Mouse (Mus musculus) CH12.LX (cell line): ENCODE results near the gene Il5. TPM values are rescaled to one million over a fixed set of nuclear protein-coding genes. Genes with fewer than 3 reads are reported as not detected.
A peak's percentile ranks its signal among the peaks of the same experiment; 100 is the strongest.

Experiments used
- DNase-seq: peaks from one replicate; pipeline ENCODE4 v3.0.0-alpha.2; 2013; ENCODE audit errors: extremely low read depth
- H3K27ac ChIP-seq: 2 replicates; pipeline ENCODE4 v1.5.1; 2012; ENCODE audit warnings: low read depth, mild to moderate bottlenecking, control low read depth, moderate library complexity; ENCODE audit not compliant: insufficient read depth
- H3K27me3 ChIP-seq: replicated peaks from 2 replicates; pipeline ENCODE3; 2012; ENCODE audit warnings: inconsistent platforms
- H3K36me3 ChIP-seq, 2 experiments: replicated peaks in 1 of 2; 2 replicates each; pipeline versions ENCODE3 to v1.6.1; 2012; ENCODE audit warnings: inconsistent platforms in 1 of 2, low read length in 1 of 2, mild to moderate bottlenecking in 1 of 2, mixed read lengths in 1 of 2, moderate library complexity in 1 of 2; ENCODE audit not compliant: control insufficient read depth in 1 of 2, insufficient read depth in 1 of 2
- H3K4me1 ChIP-seq, 2 experiments: 2 replicates each; pipeline ENCODE4 v1.6.1; 2012; ENCODE audit warnings: inconsistent platforms in 1 of 2, moderate library complexity in 1 of 2; ENCODE audit not compliant: insufficient read depth in 2 of 2, control insufficient read depth in 1 of 2
- H3K4me2 ChIP-seq: 2 replicates; pipeline ENCODE4 v1.6.1; 2012; ENCODE audit warnings: low read depth, mild to moderate bottlenecking, control low read depth; ENCODE audit not compliant: poor library complexity, insufficient read depth, severe bottlenecking
- H3K4me3 ChIP-seq, 3 experiments: fragments of 150-350 bp in 1 of 3; sonication (generic) in 1 of 3; replicated peaks in 1 of 3; 2 replicates each; pipeline versions ENCODE3 to v1.5.1; 2011 to 2012; ENCODE audit warnings: low read depth in 2 of 3, low read length in 2 of 3, mild to moderate bottlenecking in 2 of 3, moderate library complexity in 2 of 3, control low read depth in 1 of 3, improper control_type of control experiment in 1 of 3, inconsistent platforms in 1 of 3, mixed read lengths in 1 of 3; ENCODE audit not compliant: poor library complexity in 1 of 3
- H3K79me2 ChIP-seq: replicated peaks from 2 replicates; pipeline ENCODE4 v1.6.1; 2012; ENCODE audit warnings: mild to moderate bottlenecking, moderate library complexity; ENCODE audit not compliant: control insufficient read depth, poor library complexity, insufficient read depth, severe bottlenecking; ENCODE audit errors: extremely low read depth
- H3K9ac ChIP-seq: 2 replicates; pipeline ENCODE4 v1.6.1; 2012; ENCODE audit warnings: low read depth, mild to moderate bottlenecking, control low read depth, moderate library complexity; ENCODE audit not compliant: insufficient read depth
- H3K9me3 ChIP-seq: replicated peaks from 2 replicates; pipeline ENCODE3; 2012; ENCODE audit warnings: low read length, inconsistent platforms, mixed read lengths
- BHLHE40 ChIP-seq: IDR thresholded peaks from 2 replicates; pipeline ENCODE4 v1.6.1; 2011; ENCODE audit warnings: mild to moderate bottlenecking, low read depth, low read length, improper control_type of control experiment
- E2F4 ChIP-seq: IDR thresholded peaks from 2 replicates; pipeline ENCODE4 v1.6.1; 2011; ENCODE audit warnings: low read depth, low read length, improper control_type of control experiment; ENCODE audit not compliant: insufficient replicate concordance
- KAT2A ChIP-seq: IDR thresholded peaks from 2 replicates; pipeline ENCODE4 v1.6.1; 2012; ENCODE audit warnings: low read length, improper control_type of control experiment, inconsistent platforms; ENCODE audit not compliant: insufficient replicate concordance
- MAX ChIP-seq: IDR thresholded peaks from 2 replicates; pipeline ENCODE4 v1.6.1; 2011; ENCODE audit warnings: low read length, improper control_type of control experiment
- MEF2A ChIP-seq: IDR thresholded peaks from 2 replicates; pipeline ENCODE4 v1.6.1; 2014; ENCODE audit warnings: low read depth, mild to moderate bottlenecking, inconsistent platforms, low read length, improper control_type of control experiment, borderline replicate concordance
- MXI1 ChIP-seq: IDR thresholded peaks from 2 replicates; pipeline ENCODE4 v1.6.1; 2011; ENCODE audit warnings: mild to moderate bottlenecking, low read depth, low read length, improper control_type of control experiment
- RAD21 ChIP-seq: IDR thresholded peaks from 2 replicates; pipeline ENCODE4 v1.6.1; 2011; ENCODE audit warnings: low read depth, mild to moderate bottlenecking, low read length, improper control_type of control experiment, moderate library complexity
- RCOR1 ChIP-seq: conservative IDR thresholded peaks from 2 replicates; pipeline ENCODE4 v1.6.1; 2012; ENCODE audit warnings: low read depth, mild to moderate bottlenecking, inconsistent platforms, low read length, improper control_type of control experiment
- TBP ChIP-seq: conservative IDR thresholded peaks from 2 replicates; pipeline ENCODE4 v1.6.1; 2011; ENCODE audit warnings: low read depth, low read length, improper control_type of control experiment
- TCF12 ChIP-seq: IDR thresholded peaks from 2 replicates; pipeline ENCODE4 v1.6.1; 2014; ENCODE audit warnings: low read depth, mild to moderate bottlenecking, inconsistent platforms, low read length, improper control_type of control experiment
- UBTF ChIP-seq: IDR thresholded peaks from 2 replicates; pipeline ENCODE4 v1.6.1; 2012; ENCODE audit warnings: low read depth, mild to moderate bottlenecking, inconsistent platforms, low read length, improper control_type of control experiment, moderate library complexity
- USF2 ChIP-seq: conservative IDR thresholded peaks from 2 replicates; pipeline ENCODE4 v1.6.1; 2011; ENCODE audit warnings: low read depth, low read length, improper control_type of control experiment
- ZNF384 ChIP-seq: IDR thresholded peaks from 2 replicates; pipeline ENCODE4 v1.6.1; 2012; ENCODE audit warnings: low read depth, low read length, improper control_type of control experiment, inconsistent platforms
- dilution Hi-C: fragments of 300-500 bp; cut with MboI; formaldehyde crosslinking; loops from 2 replicates; pipeline ENCODE4 v1.14.3; 2020; ENCODE audit warnings: low sequenced_read_pairs; ENCODE audit not compliant: extremely low pct_unique_long_range_greater_than_20kb, extremely low pct_ligation_motif_present
- in situ Hi-C: fragments of 300-500 bp; cut with MboI; formaldehyde crosslinking; loops from 3 replicates; pipeline ENCODE4 v1.14.3; 2019; ENCODE audit warnings: low sequenced_read_pairs, low pct_ligation_motif_present, low pct_unique_long_range_greater_than_20kb, mixed read lengths
- polyA plus RNA-seq: library from polyadenylated mRNA; unstranded; fragments of >175 nt; gene quantifications from 2 replicates; pipeline ENCODE4 v1.2.1, GENCODE M21; 2012; ENCODE audit warnings: low read depth; ENCODE audit not compliant: insufficient read length
- total RNA-seq, 2 experiments: library from RNA; depleted of rRNA; stranded (reverse); fragments of 300-350 nt in 1 of 2; fragments of >200 nt in 1 of 2; gene quantifications; 2 replicates each; pipeline ENCODE4 v1.2.3; 2012 to 2014

Gene Il5
- total and polyA plus RNA-seq, 3 experiments = not detected

- no peak for DNase-seq
- in situ Hi-C loops = no loop called here
- H3K36me3 ChIP-seq = no peaks in the 10 kb centered on the region
- TF ChIP-seq UBTF (no peak), MXI1 (0 out of 2 replicates have a peak, but pooled peaks have one; percentile 25), MEF2A (no peak)
- peaks cover 8% of the 10 kb centered on the region for H3K9me3 ChIP-seq
- peaks cover 6 to 16% of the 10 kb centered on the region in 2 experiments for H3K4me1 ChIP-seq
- no peak overlapping the region for H3K9ac ChIP-seq
- H3K79me2 ChIP-seq = no peaks in the 10 kb centered on the region
- dilution Hi-C loops = no loop called here
- H3K27me3 ChIP-seq = no peaks in the 10 kb centered on the region
- no peak overlapping the region for H3K4me2 ChIP-seq
- no peak overlapping the region for H3K4me3 ChIP-seq
- no peak overlapping the region for H3K27ac ChIP-seq
Measured at GRCm38 (mm10) chr11:53749716-53750352, 29.2 kb downstream of the Il5 start.

- no peak for TF ChIP-seq TBP
- no peak for TF ChIP-seq TCF12
- TF ChIP-seq RAD21 = no peak
- TF ChIP-seq USF2 = no peak
- TF ChIP-seq RCOR1 = no peak
- no peak for TF ChIP-seq BHLHE40
- no peak for TF ChIP-seq E2F4
- no peak for TF ChIP-seq MAX
- TF ChIP-seq ZNF384 = no peak
- no peak for TF ChIP-seq KAT2A
- in situ Hi-C loops = no loop called here
Measured at GRCm38 (mm10) chr11:53755011-53755595, 34.5 kb downstream of the Il5 start.

More at GRCm38 (mm10) chr11:53755011-53755595, 34.5 kb downstream of the Il5 start:
- Histone ChIP-seq H3K4me2 (no peak overlapping the region), H3K9me3 (peaks cover 8% of the 10 kb centered on the region), H3K27me3 (no peaks in the 10 kb centered on the region), H3K79me2 (no peaks in the 10 kb centered on the region), H3K4me1 (peaks cover 11 to 21% of the 10 kb centered on the region in 2 experiments), H3K9ac (no peak overlapping the region), H3K27ac (no peak overlapping the region), H3K4me3 (no peak overlapping the region), H3K36me3 (no peaks in the 10 kb centered on the region)
- no peak for DNase-seq
- dilution Hi-C loops = no loop called here
